Mouse (Mus musculus) stomach, postnatal 0 days (tissue): ENCODE measurements around the gene Krt19. TPM values are rescaled to one million over a fixed set of nuclear protein-coding genes. Genes with fewer than 3 reads are reported as not detected.

Experiments used
- ATAC-seq: fragments of 200-750 bp; cut with Nextera tagmentation; 2 replicates; pipeline ENCODE4 v1.8.0; 2017; ENCODE audit not compliant: low FRiP score, low TSS enrichment
- DNase-seq: peaks from one replicate; pipeline ENCODE4 v3.0.0-alpha.2; 2016; ENCODE audit warnings: low spot score
- H3K27ac ChIP-seq: fragments of 300-500 bp; sonication (generic); replicated peaks from 2 replicates; pipeline ENCODE4 v1.5.1; 2014; ENCODE audit warnings: mild to moderate bottlenecking, control low read depth
- H3K27me3 ChIP-seq: fragments of 300-500 bp; sonication (generic); 2 replicates; pipeline ENCODE4 v1.6.1; 2014; ENCODE audit warnings: low read length; ENCODE audit not compliant: control insufficient read depth, insufficient read depth
- H3K36me3 ChIP-seq: fragments of 300-500 bp; sonication (generic); 2 replicates; pipeline ENCODE4 v1.6.1; 2014; ENCODE audit warnings: low read length, mixed read lengths; ENCODE audit not compliant: control insufficient read depth, insufficient read depth
- H3K4me1 ChIP-seq: fragments of 300-500 bp; sonication (generic); replicated peaks from 2 replicates; pipeline ENCODE4 v1.6.1; 2014; ENCODE audit warnings: antibody characterized with exemption; ENCODE audit not compliant: control insufficient read depth, insufficient read depth
- H3K4me2 ChIP-seq: fragments of 300-500 bp; sonication (generic); replicated peaks from 2 replicates; pipeline ENCODE4 v1.6.1; 2014; ENCODE audit warnings: low read depth, mild to moderate bottlenecking, control low read depth, moderate library complexity
- H3K4me3 ChIP-seq: fragments of 300-500 bp; sonication (generic); 2 replicates; pipeline ENCODE4 v1.5.1; 2014; ENCODE audit warnings: low read depth, low read length, control low read depth
- H3K9ac ChIP-seq: fragments of 300-500 bp; sonication (generic); 2 replicates; pipeline ENCODE4 v1.6.1; 2014; ENCODE audit warnings: mild to moderate bottlenecking, low read length, control low read depth, mixed read lengths
- H3K9me3 ChIP-seq: fragments of 300-500 bp; sonication (generic); 2 replicates; pipeline ENCODE4 v1.6.1; 2016; ENCODE audit warnings: low read length; ENCODE audit not compliant: control insufficient read depth
- CTCF ChIP-seq: IDR thresholded peaks from 2 replicates; pipeline ENCODE4 v1.5.1; 2016; ENCODE audit warnings: antibody characterized with exemption, low read depth, mild to moderate bottlenecking, moderate library complexity
- EP300 ChIP-seq: optimal IDR thresholded peaks from 2 replicates; pipeline ENCODE3; 2016; ENCODE audit warnings: antibody characterized with exemption
- WGBS: fragments of 180-500 bp; shearing (Covaris S2); extraction: QIAGEN DNeasy Blood & Tissue Kit; methylation state at CpG from one replicate; pipeline ENCODE4 v1.1.7; 2014; 5-methylcytosine and 5-hydroxymethylcytosine counted together
- polyA plus RNA-seq: library from polyadenylated mRNA; unstranded; fragments of >200 nt; fragmentation: Nextera tagmentation; extraction: Ambion mirVana; gene quantifications from 2 replicates; pipeline ENCODE4 v1.2.1, GENCODE M21; 2015

Gene Krt19
- polyA plus RNA-seq, 1 experiment from 2014 or later = 1,512 TPM

DNA sequence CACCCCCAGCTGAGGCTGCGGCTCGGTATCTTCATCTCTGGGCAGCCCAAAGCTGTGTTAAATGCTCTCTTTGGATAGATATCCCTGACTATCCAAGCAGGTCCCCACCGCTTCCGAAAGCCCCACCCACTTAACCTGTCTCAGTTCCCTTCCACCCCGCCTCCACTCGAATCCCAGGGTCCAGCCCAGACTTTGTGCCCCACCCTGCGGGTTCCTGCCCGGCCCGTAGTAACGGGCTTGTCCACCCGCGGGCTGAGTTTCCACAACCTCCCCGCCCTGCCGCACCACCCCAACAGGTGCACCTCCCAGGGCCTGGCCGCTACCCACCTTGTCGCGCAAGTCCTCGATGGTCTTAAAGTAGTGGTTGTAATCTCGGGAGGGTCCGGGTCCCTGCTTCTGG is 3.4 kb downstream of the Krt19 start:
- peak overlapping the region; percentile 63 for H3K9ac ChIP-seq
- TF ChIP-seq CTCF = no peak
- no peak for TF ChIP-seq EP300
- peak; percentile 33 for ATAC-seq
- WGBS = under 1% methylated on average over 20 of the region's 20 CpGs
- DNase-seq = peak; percentile 87
- H3K4me3 ChIP-seq = peak overlapping the region; percentile 40
- peak overlapping the region; percentile 42 for H3K4me2 ChIP-seq
- H3K36me3 ChIP-seq = no peaks in the 10 kb centered on the region
- no peaks in the 10 kb centered on the region for H3K9me3 ChIP-seq
- peak overlapping the region; percentile 87 for H3K27ac ChIP-seq
- H3K27me3 ChIP-seq = no peaks in the 10 kb centered on the region
- no peaks in the 10 kb centered on the region for H3K4me1 ChIP-seq

DNA sequence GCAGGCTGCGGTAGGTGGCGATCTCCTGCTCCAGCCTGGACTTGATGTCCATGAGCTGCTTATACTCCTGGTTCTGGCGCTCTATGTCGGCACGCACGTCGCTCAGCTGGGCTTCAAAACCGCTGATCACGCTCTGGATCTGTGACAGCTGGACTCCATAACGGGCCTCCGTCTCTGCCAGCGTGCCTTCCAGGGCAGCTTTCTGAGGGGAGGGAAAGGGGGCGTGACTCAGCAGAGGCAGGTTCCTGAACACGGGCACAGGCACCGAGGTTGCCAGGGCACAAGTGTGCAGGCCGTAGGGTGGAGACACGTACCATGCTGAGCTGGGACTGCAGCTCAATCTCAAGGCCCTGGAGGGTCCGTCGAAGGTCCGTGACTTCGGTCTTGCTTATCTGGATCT is 7.5 kb downstream of the Krt19 start:
- Histone ChIP-seq H3K9ac (no peak overlapping the region), H3K4me1 (0 out of 2 replicates have a peak, but pooled peaks cover 3% of the 10 kb centered on the region), H3K36me3 (no peaks in the 10 kb centered on the region), H3K27me3 (no peaks in the 10 kb centered on the region), H3K27ac (peak overlapping the region; percentile 49; the same call in 1 of the 2 replicates), H3K9me3 (no peaks in the 10 kb centered on the region), H3K4me2 (no peak overlapping the region; the same call in 1 of the 2 replicates), H3K4me3 (no peak overlapping the region)
- DNase-seq (peak; percentile 44), ATAC-seq (no peak)
- 62% methylated on average over 21 of the region's 21 CpGs for WGBS
- 0 out of 2 replicates have a peak, but pooled peaks have one; percentile 2 for TF ChIP-seq CTCF
- no peak for TF ChIP-seq EP300

DNA sequence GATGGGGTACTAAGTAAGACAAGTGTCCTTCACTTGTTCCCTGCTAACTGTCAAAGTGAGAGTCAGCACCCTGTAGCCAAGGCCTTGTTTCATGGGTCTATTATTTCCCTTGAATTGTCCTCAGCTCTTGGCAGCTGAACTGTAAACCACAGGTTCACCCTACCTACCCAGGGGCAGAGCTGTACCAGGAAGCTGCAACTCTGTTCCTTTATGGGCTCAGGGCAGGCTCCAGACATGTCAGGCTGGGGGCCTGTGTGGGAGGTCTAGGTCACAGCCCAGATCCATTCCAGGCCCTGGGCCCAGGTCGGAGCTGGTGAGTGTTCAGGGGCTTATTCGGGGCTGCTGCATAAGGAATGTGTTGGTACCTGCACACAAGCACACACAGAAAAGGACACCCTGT is 9.1 kb downstream of the Krt19 start:
- TF ChIP-seq CTCF (no peak), EP300 (no peak)
- no peaks in the 10 kb centered on the region for H3K36me3 ChIP-seq

DNA sequence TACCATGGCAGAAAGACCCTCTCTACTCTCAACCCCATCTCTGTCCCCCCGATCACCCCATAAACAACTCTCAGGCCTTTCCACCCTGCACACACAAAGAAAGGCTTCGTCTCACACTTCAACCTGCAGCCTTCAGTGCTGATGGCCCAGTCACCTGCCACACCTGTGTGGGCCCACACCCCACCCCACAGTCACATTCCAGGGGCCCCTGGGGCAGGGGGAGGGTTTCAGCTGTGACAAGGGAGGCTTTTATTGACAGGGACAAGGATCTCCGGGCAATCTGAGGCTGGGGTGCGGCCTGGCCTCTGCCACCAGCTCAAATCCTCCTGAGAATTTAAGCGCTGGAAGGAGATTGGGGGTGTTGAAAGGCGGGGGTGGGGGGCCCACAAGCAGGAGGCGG is 9.7 kb downstream of the Krt19 start:
- peak overlapping the region; percentile 70 for H3K27ac ChIP-seq
- TF ChIP-seq CTCF = no peak
- TF ChIP-seq EP300 = no peak
- peak; percentile 60 for ATAC-seq

More for the DNA sequence above, 9.1 kb downstream of the Krt19 start:
- DNase-seq (peak; percentile 59), ATAC-seq (peak; percentile 73)
- no peaks in the 10 kb centered on the region for H3K27me3 ChIP-seq
- WGBS = 40% methylated on average over 2 of the region's 2 CpGs
- H3K4me1 ChIP-seq = 0 out of 2 replicates have a peak, but pooled peaks cover 3% of the 10 kb centered on the region
- no peak overlapping the region for H3K4me3 ChIP-seq
- H3K9ac ChIP-seq = no peak overlapping the region
- H3K4me2 ChIP-seq = no peak overlapping the region
- H3K27ac ChIP-seq = peak overlapping the region; percentile 70
- H3K9me3 ChIP-seq = no peaks in the 10 kb centered on the region

DNA sequence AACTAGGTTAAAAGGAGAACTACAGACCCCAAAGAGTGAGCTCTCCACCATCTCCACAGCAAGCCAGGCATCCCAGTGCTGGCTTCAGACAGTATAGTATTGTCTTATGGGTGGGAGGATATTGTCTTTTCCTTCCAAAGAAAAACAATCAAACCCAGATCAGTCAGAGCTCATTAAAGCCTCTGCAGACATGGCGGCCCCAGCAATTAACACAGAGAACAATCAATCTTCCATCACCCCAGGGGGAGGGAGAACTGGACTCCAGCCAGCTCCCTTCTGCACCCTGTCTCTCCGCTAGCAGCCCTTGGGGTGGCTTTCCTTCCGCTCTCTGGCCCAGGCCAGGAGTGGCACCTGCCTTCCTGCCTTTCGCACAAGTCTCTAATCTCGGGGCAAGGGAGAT is 10.8 kb downstream of the Krt19 start:
- WGBS = 34% methylated on average over 5 of the region's 5 CpGs
- Histone ChIP-seq H3K27me3 (no peaks in the 10 kb centered on the region), H3K27ac (no peak overlapping the region), H3K9me3 (no peaks in the 10 kb centered on the region), H3K4me1 (0 out of 2 replicates have a peak, but pooled peaks cover 3% of the 10 kb centered on the region), H3K36me3 (no peaks in the 10 kb centered on the region), H3K9ac (no peak overlapping the region), H3K4me2 (no peak overlapping the region), H3K4me3 (no peak overlapping the region)
- ATAC-seq (no peak), DNase-seq (peak; percentile 63)
- TF ChIP-seq EP300 (no peak), CTCF (no peak)

More for the DNA sequence above, 9.7 kb downstream of the Krt19 start:
- peak; percentile 83 for DNase-seq
- no peak overlapping the region for H3K4me3 ChIP-seq
- no peak overlapping the region for H3K9ac ChIP-seq
- WGBS = 46% methylated on average over 7 of the region's 7 CpGs
- H3K36me3 ChIP-seq = no peaks in the 10 kb centered on the region
- H3K4me1 ChIP-seq = 0 out of 2 replicates have a peak, but pooled peaks cover 3% of the 10 kb centered on the region
- H3K4me2 ChIP-seq = no peak overlapping the region
- H3K27me3 ChIP-seq = no peaks in the 10 kb centered on the region
- no peaks in the 10 kb centered on the region for H3K9me3 ChIP-seq

DNA sequence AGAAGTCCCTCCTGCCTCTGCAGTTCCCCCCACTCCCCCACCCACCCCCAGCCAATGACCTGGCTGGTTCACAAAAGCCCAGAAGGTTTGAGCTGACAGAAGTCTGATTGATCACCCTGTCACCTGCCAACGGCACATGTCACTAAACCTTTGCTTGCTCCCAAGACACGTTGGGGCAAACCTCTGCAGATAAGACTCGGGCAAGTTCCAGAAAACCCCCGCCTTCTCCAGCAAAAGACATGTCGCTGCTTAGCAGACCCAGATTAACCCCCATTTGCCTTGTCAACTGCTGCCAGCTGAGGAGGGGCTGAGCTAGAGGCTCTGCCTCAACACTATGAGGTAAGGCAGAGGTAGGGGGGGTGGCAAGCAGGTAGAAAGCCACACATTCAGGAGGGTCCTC is 11.9 kb downstream of the Krt19 start:
- ATAC-seq (no peak), DNase-seq (peak; percentile 23)
- no peak overlapping the region for H3K4me3 ChIP-seq
- 21% methylated on average over 5 of the region's 5 CpGs for WGBS
- TF ChIP-seq CTCF = no peak
- TF ChIP-seq EP300 = no peak
- H3K4me2 ChIP-seq = no peak overlapping the region
- 0 out of 2 replicates have a peak, but pooled peaks cover 3% of the 10 kb centered on the region for H3K4me1 ChIP-seq
- H3K36me3 ChIP-seq = no peaks in the 10 kb centered on the region
- H3K9me3 ChIP-seq = no peaks in the 10 kb centered on the region
- peak overlapping the region; percentile 53 for H3K27ac ChIP-seq
- H3K9ac ChIP-seq = no peak overlapping the region
- no peaks in the 10 kb centered on the region for H3K27me3 ChIP-seq
